Mouse (Mus musculus) brain, embryonic 14.5 days (tissue): ENCODE data around the gene Shld1. TPM values are rescaled to one million over a fixed set of nuclear protein-coding genes. Genes with fewer than 3 reads are reported as not detected.

Experiments
- DNase-seq: peaks from one replicate; pipeline ENCODE4 v3.0.0-alpha.2; 2011; ENCODE audit warnings: low read depth
- CTCF ChIP-seq: fragments of 200-500 bp; IDR thresholded peaks from 2 replicates; pipeline ENCODE4 v1.5.1; 2012; ENCODE audit warnings: inconsistent platforms, mild to moderate bottlenecking, moderate library complexity, borderline replicate concordance; ENCODE audit not compliant: insufficient read depth, insufficient read length; ENCODE audit errors: extremely low read depth
- POLR2A ChIP-seq: fragments of 200-500 bp; IDR thresholded peaks from 2 replicates; pipeline ENCODE4 v1.6.1; 2012; ENCODE audit warnings: mild to moderate bottlenecking, inconsistent platforms, borderline replicate concordance; ENCODE audit not compliant: poor library complexity, insufficient read depth, insufficient read length, severe bottlenecking; ENCODE audit errors: extremely low read depth
- polyA plus RNA-seq: library from polyadenylated mRNA; depleted of rRNA; stranded (reverse); fragments of >200 nt; gene quantifications from 2 replicates; pipeline ENCODE4 v1.2.3, GENCODE M21; 2012; rRNA removed

The Shld1 gene
- 21.4 and 26.6 TPM in 2 replicates for polyA plus RNA-seq

DNA sequence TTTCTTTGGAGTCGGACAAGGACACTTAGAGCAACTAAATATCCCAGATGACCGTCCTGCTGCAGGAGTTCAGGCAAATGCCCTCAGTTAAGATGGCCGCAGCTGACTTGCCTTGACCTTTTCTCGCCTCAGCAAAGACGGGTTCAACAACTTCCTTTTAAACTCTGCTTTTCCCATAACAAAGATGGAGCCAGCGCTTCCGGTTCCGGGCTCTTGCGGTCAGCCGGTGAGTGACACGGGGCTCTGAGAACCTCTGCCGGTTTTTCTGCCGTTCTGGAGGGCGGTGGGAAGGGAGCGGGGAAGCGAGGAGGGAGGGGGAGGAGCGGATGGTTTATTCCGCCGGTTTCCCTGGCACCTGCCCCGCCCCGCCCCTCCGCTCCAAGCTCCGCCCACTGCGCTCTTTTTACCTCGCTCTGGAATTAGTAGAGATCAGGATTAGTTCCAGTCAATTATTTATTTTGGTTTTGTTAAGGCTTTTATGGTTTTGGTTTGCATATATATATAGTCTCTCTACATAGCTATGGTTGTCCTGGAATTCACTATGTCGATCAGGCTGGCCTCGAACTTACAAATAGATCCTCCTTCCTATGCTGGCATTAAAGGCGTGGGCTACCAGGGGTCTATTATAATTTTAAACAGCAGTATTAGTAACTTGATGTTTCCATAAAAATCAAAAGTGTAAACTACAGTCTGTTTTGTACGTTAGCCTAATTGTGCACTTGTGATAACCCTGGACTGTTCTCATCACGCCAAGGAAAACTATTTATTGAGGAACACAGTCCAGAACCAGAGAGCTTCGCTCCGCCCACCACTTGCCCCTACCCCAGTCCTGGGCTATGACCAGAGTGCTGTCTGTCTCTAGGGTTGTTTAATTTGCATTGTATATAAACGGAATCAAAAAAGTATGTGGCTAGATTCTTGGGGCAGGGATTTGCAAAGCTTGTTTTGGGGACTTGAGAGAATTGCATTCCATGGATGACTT is at the start of gene Shld1:
Shld1 (plus strand) TSS at position 176 of the 982 bp plus-strand sequence.
- TF ChIP-seq POLR2A = 0 out of 2 replicates have a peak, but pooled peaks have one; percentile 8
- TF ChIP-seq CTCF = no peak
- peak; percentile 98 for DNase-seq

- DNase-seq = no peak
- TF ChIP-seq POLR2A = no peak
- no peak for TF ChIP-seq CTCF
Observed at GRCm38 (mm10) chr2:132638306-132638705, 48.4 kb upstream of the Shld1 start.

DNA sequence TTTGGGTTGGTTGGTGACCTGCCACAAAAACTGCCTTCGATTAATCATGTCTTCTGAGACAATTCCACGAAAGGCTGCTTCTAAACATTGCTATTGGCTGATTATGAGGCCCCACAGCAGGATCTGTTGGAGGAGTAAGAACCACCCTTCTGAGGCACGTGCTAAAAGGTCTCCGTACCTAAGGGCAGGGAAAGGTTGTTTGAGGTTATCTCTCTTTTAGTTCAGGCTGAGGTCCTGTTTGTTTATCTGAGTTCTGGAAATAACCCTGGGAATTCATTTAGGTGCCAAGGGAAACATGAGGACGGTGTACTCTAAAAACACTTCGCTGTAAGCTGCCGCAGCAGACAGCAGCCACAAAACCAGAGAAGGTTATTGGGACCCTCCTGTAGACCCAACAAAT is 47.4 kb upstream of the Shld1 start:
- no peak for DNase-seq
- TF ChIP-seq CTCF = no peak
- no peak for TF ChIP-seq POLR2A

DNA sequence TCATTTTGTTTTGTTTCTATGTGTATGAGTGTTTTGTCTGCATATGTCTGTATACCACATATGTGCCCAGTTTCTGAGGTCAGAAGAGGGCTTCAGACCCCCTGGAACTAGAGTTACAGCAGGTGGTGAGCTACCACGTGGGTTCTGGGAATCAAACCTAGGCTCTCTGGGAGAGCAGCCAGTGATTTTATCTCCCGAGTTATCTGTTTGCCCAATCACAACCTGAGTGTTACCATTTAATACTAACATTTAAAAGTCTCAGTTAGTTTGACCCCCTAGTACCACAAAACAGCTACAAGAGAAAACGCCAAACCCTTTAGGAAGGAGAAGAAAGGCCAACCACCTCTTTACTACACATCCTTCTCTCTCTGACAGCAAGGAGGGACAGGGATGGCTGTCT is 45.5 kb upstream of the Shld1 start:
- TF ChIP-seq CTCF = no peak
- no peak for TF ChIP-seq POLR2A
- no peak for DNase-seq

DNA sequence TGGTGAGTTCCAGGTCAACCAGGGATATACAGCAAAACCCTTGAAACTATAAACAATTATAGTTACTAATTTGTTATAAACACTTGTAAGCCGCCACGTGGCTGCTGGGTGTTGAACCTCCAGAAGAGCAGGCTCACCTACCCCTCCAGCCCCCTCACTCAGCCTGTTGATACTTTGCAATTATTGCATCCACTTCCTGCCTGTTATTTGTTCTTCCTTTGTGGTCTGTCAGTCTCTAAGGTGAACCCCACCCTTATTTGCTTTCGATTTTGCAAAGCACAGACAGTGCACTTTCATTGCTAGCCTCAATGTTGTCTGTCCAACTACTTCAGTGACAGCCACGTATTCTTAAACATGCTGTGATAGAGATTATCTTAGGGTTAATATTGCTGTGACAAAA is 43.6 kb upstream of the Shld1 start:
- TF ChIP-seq POLR2A (no peak), CTCF (no peak)
- DNase-seq = no peak

- TF ChIP-seq CTCF (no peak), POLR2A (no peak)
- no peak for DNase-seq
Observed at GRCm38 (mm10) chr2:132646856-132647745, 39.6 kb upstream of the Shld1 start.

DNA sequence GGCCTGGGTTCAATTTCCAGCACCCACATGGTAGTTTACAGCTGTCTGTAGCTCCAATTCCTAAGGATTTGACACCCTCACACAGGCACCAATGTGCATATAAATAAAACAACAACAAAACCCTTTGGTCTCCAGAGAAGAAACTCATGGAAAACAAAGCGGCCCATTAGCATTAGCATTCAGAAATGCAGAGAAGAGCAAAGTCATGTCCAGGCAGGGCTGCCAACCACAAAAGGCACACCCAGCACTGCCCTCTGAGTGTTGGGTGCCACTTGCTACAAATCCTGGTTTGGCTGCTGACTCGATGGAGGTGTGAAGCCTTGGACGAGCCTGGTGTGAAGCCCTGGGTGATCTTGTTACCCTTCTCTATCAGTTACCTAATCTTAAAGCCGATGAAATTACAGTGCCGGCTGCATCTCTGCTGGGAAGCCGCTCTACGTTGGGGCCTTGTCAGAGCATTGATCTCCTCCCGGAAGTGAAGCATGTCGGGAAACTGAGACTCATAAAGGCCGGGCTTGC is 37.3 kb upstream of the Shld1 start:
- no peak for TF ChIP-seq CTCF
- no peak for TF ChIP-seq POLR2A
- DNase-seq = no peak

DNA sequence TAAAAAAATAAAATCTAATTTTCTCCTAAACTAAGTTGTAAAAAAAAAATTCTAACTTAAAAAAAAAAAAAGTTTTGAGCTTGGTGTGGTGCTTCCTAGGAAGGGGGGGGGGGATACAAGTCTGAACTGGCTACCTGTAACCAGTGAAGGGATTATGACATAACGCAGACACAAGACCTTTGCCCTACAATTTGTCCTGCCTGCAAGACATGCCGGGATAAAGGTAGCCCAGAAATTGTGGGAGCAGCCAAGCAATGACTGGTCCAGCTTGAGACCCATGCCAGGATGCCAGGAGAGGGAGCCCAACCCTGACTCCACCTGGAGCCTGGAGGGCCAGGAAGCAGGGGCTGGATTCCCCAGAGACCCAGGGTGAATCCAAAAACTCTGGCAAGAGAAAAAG is 36.2 kb upstream of the Shld1 start:
- TF ChIP-seq CTCF (no peak), POLR2A (no peak)
- DNase-seq = no peak

DNA sequence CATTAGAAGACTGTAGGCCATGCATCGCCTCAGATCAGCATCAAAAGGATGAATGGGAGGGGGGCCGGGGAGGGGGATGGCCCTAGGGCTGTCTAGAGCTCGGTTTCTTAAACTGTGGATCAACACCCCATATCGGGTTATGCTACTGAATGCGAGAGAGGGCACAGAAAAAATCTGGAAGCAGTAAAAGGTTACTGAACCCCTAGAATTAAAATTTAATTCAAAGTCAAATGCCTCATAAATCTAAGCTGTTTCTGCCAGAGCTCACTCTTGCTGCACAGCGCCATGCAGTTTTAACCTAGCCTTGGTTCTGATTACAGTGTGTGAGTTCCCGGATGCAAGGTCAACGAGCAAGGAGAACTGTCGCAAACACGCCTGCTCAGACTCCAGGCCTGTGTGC is 34.3 kb upstream of the Shld1 start:
- peak; percentile 43 for DNase-seq
- TF ChIP-seq POLR2A (no peak), CTCF (no peak)

DNA sequence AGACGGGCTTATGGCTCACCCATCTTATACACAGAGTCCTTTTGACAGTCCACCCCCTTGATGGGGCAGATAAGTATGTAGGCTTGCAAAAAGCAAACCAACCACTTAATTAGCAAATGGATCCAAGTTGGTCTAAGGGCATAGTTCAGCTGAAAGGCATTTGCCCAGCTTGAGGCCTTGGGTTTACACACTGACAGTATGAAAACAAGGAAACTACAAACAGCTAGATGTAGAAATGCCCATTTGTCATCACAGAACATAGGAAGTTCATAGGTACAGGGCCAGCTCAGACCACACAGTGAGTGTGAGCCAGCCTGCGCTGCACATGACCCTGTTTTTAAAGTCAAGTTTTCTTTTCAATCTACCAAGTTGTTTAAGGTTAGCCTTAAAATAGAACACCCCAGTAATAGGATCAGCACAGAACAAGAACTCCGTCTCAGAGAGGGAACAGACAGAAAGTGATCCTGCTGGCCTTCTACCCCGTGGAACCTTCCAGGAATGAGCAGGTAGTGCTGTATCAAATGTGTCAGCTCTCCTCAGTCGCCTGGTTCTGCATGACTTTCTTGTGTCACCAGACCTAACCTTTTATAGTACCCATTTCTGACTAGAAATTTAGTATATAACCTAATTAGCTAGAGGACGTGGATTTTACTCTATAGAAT is 31.8 kb upstream of the Shld1 start:
- DNase-seq = no peak
- TF ChIP-seq CTCF = no peak
- no peak for TF ChIP-seq POLR2A
